Mouse (Mus musculus) adrenal gland, postnatal 14 days (tissue): Measurements from ENCODE around the gene Tmub2. TPM values are rescaled to one million over a fixed set of nuclear protein-coding genes. Genes with fewer than 3 reads are reported as not detected.

Experiments
- DNase-seq: peaks from one replicate; pipeline ENCODE4 v3.0.0; 2021; ENCODE audit warnings: mixed read lengths
- total RNA-seq: library from RNA; stranded (reverse); gene quantifications from 2 replicates; pipeline ENCODE4 v1.2.3, GENCODE M21; 2021

The Tmub2 gene
- total RNA-seq, 1 experiment from 2014 or later, result 40.1 TPM

- no peak for DNase-seq
These were observed 43.1 kb downstream of the Tmub2 start for GRCm38 (mm10) chr11:102327839-102328238.

- DNase-seq, result no peak
These were observed 44.8 kb downstream of the Tmub2 start for GRCm38 (mm10) chr11:102329518-102329917.

- no peak for DNase-seq
These were observed 45.3 kb downstream of the Tmub2 start for GRCm38 (mm10) chr11:102330039-102330438.

DNA sequence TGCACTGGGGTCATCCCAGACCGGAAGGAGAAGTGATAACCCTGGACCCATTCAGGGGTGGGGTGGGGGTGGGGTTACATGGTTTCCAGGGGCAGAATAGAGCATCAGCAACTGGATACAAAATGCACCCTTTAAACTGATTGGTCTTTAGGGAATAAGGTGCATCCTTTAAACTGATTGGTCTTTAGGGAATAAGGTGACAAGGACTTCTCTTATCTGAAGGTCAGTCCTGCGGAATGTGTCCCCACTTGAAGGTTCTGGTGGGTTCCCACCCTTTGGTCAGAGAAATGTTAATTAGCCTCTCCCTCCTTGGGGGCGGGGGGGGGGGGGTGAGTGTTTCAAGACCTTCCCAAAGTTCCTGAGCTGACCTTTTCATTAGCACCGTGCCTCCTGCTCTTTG lies 47.1 kb downstream of the Tmub2 start:
- no peak for DNase-seq

GRCm38 (mm10) chr11:102333061-102333460 lies 48.3 kb downstream of the Tmub2 start:
- DNase-seq, result no peak

DNA sequence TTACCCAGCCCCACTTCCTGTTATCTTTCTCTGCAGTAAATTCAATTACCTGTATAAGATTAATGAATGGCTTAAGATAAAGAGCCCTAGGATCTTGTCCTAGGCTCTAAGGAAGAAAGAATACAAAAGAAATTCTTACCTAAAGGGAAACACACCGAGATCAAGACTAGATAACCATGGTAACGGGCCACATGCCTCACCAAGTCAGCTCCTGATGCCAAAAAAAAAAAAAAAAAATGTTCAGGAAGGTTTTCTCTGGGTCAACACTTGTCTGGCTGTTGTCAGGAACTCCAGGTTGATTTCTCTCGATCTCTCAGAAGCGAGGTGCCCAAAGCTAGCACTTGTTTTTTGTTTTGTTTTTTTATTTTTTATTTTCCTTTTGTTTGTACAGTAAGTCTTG lies 49.3 kb downstream of the Tmub2 start:
- no peak for DNase-seq

DNA sequence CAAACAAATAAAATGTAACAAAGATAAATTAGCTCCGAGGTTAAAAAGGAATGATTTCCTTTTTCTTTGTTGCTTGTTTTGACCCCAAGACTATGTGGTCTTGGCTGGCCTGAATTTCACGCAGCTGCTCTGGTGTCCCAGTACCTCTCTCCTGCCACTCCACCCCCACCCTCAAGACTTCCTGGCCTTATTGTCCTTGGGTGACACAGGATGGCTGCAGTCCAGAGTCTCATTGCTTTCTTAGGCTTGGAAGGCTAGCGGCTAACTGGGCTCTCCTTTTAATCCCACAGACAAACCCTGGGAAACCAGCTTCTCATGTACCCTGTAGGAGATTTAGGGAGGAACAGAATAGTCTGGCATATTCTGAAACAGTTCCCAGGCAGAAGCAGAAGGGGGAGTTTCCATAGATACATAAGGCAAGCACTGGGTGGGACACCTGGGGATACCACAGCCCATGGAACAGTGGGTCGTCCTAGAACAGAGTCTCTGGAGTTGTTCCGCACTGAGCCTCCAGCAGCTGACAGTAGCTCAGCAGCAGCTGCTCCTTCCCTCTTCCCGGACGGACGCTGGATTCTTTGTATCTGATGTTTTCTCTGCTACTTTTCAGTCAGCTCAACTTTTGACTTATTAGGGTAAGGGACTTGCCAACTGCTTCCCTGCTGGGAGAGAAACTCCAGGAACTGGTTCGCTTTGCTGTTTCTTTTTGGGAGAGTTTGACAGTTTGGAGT lies 50.4 kb downstream of the Tmub2 start:
- DNase-seq, result peak; percentile 64

DNA sequence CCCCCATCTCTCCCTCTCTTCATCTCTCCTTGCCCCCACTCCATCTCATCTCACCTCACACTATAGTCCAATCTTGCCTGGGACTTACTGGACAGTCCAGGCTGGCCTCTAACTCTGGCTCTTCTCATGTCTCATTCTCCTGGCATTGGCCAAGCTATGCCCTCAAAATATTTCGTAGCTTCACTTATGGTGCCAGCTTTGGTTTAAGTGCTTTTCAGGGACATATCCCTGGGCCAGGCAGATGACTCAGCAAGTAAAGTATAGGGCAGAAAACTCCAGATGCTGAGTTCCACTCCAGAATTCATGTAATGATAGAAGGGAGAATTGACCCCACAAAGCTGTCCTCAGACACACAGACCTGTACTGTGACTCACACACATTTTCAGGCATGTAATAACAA lies 51.5 kb downstream of the Tmub2 start:
- DNase-seq, result peak; percentile 46

DNA sequence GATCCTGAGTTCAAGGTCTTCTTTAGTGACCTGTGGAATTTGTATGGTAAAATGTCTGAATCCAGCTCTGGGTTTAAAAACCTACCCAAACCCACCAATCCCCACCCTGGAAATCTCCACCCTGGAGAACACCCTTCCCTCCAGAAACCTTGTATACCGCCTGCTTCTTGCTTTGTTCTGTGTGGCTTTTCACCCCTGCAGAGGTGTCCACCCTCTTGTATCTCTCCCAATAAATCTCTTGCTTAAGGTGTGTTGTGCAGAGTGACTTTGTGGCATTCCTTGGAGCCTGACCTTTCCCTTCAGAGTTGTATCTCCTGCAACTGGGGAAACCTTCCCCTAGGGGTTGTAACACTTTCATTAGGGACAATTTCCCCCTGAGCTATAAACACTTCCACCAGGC lies 53.2 kb downstream of the Tmub2 start:
- no peak for DNase-seq

DNA sequence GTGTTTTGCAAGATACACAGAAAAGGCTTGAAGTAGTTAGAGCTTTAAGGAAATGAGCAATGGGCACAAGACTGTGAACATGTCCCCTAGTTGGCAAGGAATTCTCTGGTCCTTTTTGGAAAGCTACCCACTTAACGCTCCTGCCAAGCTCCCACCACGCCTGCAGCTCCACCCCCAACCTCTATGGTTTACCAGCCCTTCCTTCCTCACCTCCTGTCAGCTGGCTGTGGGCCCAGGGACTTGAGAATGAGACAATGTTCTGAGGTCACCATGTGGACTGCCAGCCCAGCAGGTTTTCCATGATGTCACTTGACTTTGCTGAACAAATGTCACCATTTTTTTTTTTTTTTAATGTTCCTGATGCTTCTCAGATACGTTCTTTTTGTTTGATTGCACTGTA lies 53.8 kb downstream of the Tmub2 start:
- DNase-seq, result peak; percentile 91

Other genes starting within 250 kb of the Tmub2 start
- gene Cd300lg, start 243.4 kb upstream of the Tmub2 start, total RNA-seq, result 50.5 and 61.4 TPM in 2 replicates
- 8.6 and 10.1 TPM in 2 replicates for gene Mpp2, start 196.4 kb upstream of the Tmub2 start, total RNA-seq
- not detected in 2 replicates for gene Ppy, start 183.6 kb upstream of the Tmub2 start, total RNA-seq
- not detected in 2 replicates for gene Pyy, start 177.1 kb upstream of the Tmub2 start, total RNA-seq
- gene Nags, start 139.4 kb upstream of the Tmub2 start, total RNA-seq, result 0.60 and 5.8 TPM in 2 replicates
- 14.4 and 16.5 TPM in 2 replicates for gene Tmem101, start 128.5 kb upstream of the Tmub2 start, total RNA-seq
- 78.7 and 81.0 TPM in 2 replicates for gene Lsm12, start 99.6 kb upstream of the Tmub2 start, total RNA-seq
- gene G6pc3, start 95.3 kb upstream of the Tmub2 start, total RNA-seq, result 82.8 and 83.7 TPM in 2 replicates
- 81.1 and 83.7 TPM in 2 replicates for gene Hdac5, start 54.8 kb upstream of the Tmub2 start, total RNA-seq
- gene BC030867, start 36.0 kb upstream of the Tmub2 start, total RNA-seq, result 1.7 and 2.3 TPM in 2 replicates
- gene Asb16, start 16.2 kb upstream of the Tmub2 start, total RNA-seq, result 0.11 and 0.19 TPM in 2 replicates
- 47.9 and 53.4 TPM in 2 replicates for gene Atxn7l3, start 11.7 kb downstream of the Tmub2 start, total RNA-seq
- gene Ubtf, start 34.8 kb downstream of the Tmub2 start, total RNA-seq, result 102 and 106 TPM in 2 replicates
- 17.5 and 72.4 TPM in 2 replicates for gene Slc4a1, start 81.3 kb downstream of the Tmub2 start, total RNA-seq
- 31.3 and 31.6 TPM in 2 replicates for gene Rundc3a, start 108.5 kb downstream of the Tmub2 start, total RNA-seq
- 373 and 415 TPM in 2 replicates for gene Slc25a39, start 123.0 kb downstream of the Tmub2 start, total RNA-seq
- gene Grn, start 145.4 kb downstream of the Tmub2 start, total RNA-seq, result 180 and 194 TPM in 2 replicates
- 8.2 and 9.6 TPM in 2 replicates for gene Fam171a2, start 162.8 kb downstream of the Tmub2 start, total RNA-seq
- gene Itga2b, start 185.2 kb downstream of the Tmub2 start, total RNA-seq, result 4.6 and 7.4 TPM in 2 replicates